Mouse (Mus musculus): Measurements from ENCODE around the gene Ears2. TPM values are rescaled to one million over a fixed set of nuclear protein-coding genes. Genes with fewer than 3 reads are reported as not detected.

Gene Ears2
- total RNA-seq, 2 experiments from 2014 or later, result 12.3 to 13.4 TPM

GRCm38 (mm10) chr7:122045181-122045634, 21.9 kb downstream of the Ears2 start:
- DNase-seq, result peak; percentile 69 to 88

- DNase-seq, result peak in 1 of 2 experiments; percentile 27
Observed at GRCm38 (mm10) chr7:122044106-122044505, 23.0 kb downstream of the Ears2 start.

GRCm38 (mm10) chr7:122034348-122034747, 32.7 kb downstream of the Ears2 start:
- peak; percentile 26 to 52 for DNase-seq

DNA sequence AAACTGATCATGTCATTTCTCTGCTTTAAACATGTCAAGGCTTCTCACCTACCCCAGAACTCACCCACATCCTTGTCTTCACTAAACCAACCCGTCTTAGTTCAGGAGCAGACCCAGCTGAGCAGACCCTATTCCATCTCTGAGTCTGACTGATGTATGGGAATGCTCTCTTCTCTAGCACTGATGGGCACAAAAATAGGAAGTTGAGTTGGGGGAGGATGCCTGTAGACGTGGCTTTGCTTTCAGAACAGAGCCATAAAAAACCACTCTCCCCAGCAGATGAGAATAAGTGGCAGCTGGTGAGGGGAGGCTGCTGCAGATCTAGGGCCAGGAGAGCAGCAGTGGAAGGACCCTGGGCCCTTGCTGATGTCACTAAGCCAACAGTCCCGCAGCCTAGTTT, 33.7 kb downstream of the Ears2 start:
- DNase-seq, result no peak

DNA sequence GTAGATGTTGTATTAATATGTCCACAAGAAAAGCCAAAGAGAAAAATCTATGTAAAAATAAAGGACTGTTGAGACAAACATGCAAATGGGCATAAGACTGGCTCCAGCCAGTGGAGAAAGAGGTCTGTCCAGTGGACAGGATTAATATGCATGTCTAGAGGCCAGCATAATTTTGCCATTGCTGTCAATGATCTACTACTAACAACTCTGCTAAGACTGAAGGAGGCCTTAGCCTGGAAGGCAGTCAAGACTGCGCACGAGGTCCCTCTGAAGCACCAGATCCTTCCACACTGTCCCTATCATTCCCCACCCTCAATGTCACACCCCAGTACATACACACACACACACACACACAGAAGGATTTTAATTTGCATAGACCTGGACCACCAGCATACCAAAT, 44.9 kb downstream of the Ears2 start:
- DNase-seq, result no peak

DNA sequence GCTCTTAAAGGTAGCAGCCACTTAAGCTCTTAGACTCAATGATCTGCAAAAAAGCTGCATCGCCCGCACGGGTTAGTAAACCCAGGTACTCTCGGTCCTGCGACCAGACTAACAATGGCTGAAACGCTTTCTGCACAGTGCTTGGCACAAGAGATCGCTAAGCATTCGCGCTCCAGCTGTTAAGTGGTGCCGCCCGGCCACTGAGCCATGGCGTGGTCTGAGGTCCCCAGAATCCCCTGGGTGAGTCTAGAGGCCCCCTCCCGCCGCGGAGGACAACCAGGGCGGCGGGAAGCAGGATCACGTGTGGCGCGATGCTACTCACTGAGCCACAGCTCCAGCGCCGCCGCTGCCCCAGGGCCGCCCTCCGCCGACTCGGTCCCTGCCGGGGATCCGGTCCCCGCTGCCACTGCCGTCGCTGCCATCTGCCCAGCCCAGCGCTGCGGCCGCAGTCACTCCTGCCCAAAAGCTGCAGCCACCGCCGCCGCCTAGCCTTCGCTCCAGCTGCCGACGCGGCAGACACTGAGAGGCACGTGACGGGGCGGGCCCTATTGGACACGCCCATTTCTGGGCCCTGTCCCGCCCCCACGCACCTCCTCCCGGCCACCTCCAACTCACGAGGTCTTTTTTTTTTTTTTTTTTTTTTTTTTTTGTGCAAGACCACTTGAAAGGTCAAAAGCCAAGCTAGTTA, 46.3 kb downstream of the Ears2 start, which contains the start of gene Gga2:
Gga2 (minus strand) TSS at position 556 of the 688 bp plus-strand sequence.
- DNase-seq, result peak; percentile 90 to 92

GRCm38 (mm10) chr7:122020273-122020666, 46.8 kb downstream of the Ears2 start:
- DNase-seq, result no peak

- no peak for DNase-seq
Observed at GRCm38 (mm10) chr7:122018978-122019377, 48.1 kb downstream of the Ears2 start.

- peak in 1 of 2 experiments; percentile 22 for DNase-seq
Observed at GRCm38 (mm10) chr7:122018247-122018646, 48.8 kb downstream of the Ears2 start.

DNA sequence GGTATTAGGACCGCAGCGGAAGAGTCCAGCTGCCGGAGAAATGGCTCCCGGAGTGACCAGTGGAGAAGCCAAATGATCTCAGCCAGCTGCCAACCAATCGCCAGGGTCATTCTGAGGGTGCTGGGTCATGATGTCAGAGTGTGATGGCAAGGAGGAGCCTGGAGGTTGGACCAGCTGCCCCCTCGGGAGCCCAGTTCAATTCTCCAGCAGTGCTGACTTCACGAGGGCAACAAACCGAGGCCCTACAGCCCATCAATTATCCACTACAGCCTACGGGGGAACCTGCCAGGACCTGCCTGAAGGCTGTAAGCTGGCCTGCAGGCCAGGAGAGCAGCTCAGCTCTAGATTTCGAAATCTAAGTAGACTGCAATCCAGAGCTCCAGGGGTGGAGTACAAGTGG, 51.3 kb downstream of the Ears2 start:
- DNase-seq, result peak; percentile 46 to 47

DNA sequence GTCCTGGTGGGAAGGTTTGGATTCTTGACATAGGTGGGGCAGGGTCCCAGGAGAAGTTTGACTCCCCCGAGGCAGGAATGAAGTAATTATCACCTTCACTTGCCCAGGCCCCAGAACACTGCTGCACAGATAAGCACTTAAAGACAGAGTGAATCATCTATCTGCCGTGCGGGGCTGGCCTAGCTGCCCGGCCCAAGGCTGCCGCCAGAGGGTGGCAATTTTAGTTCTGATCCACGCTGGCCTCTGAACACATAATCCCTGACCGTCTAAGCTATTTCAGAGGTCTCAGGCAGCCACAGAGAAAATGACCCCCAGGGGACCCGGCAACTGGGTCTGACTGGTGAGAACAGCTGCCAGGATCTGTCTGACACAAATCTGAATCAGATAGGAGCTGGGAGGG, 52.0 kb downstream of the Ears2 start:
- DNase-seq, result peak; percentile 63

DNA sequence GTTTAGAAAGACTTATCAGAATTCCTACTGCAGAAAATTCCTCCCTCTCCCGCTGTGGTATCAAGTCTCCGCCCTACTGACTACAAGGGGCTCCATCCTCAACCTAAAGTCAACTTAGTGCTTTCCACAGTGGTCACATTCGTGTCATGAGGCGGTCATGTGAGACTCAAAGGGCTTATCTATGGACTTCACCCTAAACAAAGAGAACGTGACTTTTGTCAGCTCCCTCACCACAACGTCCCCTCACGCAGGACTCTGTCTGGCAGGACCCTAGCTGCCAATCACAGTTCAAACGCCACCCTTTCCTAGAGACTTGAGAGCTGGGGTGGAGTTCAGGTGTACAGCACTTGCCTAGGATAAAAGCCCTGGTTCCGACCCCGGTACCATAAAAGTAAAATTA, 54.1 kb downstream of the Ears2 start:
- DNase-seq, result no peak

GRCm38 (mm10) chr7:122012370-122012769, 54.7 kb downstream of the Ears2 start:
- DNase-seq, result peak; percentile 34 to 50

DNA sequence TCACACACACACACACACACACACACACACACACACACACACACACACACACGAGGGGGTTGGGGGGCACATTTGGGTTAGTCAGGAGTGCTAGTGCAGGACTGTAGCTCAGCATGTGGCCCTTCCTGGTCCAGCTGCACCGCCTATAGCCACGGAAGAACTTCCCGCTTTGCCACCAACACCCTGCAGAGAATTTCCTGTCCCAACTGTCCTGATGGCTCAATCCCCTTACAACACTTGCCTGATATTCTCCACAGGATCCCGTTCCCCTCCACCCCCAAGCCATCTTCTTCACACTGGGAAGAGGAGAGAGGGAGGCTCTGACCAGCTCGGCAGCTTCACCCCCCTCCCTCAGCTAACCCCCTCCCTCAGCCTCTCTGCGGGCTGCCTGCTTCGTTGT, 66.7 kb downstream of the Ears2 start:
- DNase-seq, result no peak

GRCm38 (mm10) chr7:121995961-121996360, 71.1 kb downstream of the Ears2 start:
- no peak for DNase-seq

Other genes starting within 250 kb of the Ears2 start
- gene Scnn1b, start 202.2 kb downstream of the Ears2 start, total RNA-seq (2021), result not detected
- 10 to 100 TPM; 17.3 to 19.3 TPM for gene Cog7, start 85.6 kb downstream of the Ears2 start, total RNA-seq (2021)
- gene Gga2, start 46.0 kb downstream of the Ears2 start, total RNA-seq (2021), result 10 to 100 TPM; 36.1 to 36.3 TPM
- gene Ubfd1, start 88 bp downstream of the Ears2 start, total RNA-seq (2021), result 10 to 100 TPM; 36.1 to 41.1 TPM
- gene Ndufab1, start 34.6 kb upstream of the Ears2 start, total RNA-seq (2021), result 1,000 to 10,000 TPM; 1,776 to 1,815 TPM
- gene Palb2, start 65.7 kb upstream of the Ears2 start, total RNA-seq (2021), result under 1 TPM; 0.92 to 0.95 TPM
- gene Dctn5, start 65.8 kb upstream of the Ears2 start, total RNA-seq (2021), result 10 to 100 TPM; 26.4 to 28.3 TPM
- under 1 TPM; 0.41 to 0.94 TPM for gene Plk1, start 92.2 kb upstream of the Ears2 start, total RNA-seq (2021)
- not detected for gene Ern2, start 118.9 kb upstream of the Ears2 start, total RNA-seq (2021)
- 1 to 10 TPM; 3.7 to 3.8 TPM for gene Chp2, start 152.2 kb upstream of the Ears2 start, total RNA-seq (2021)
- gene Prkcb, start 221.5 kb upstream of the Ears2 start, total RNA-seq (2021), result 1 to 10 TPM; 3.4 to 8.6 TPM

Data from heart, adult 18-20 months (tissue).